Mouse (Mus musculus) cortical plate, adult 2 months (tissue): ENCODE data around the gene Ctsll3.

Source experiments
- CTCF ChIP-seq: fragments of 200-500 bp; IDR thresholded peaks from 2 replicates; pipeline ENCODE4 v1.5.1; 2011; ENCODE audit warnings: mild to moderate bottlenecking, control low read depth, low read length; ENCODE audit not compliant: insufficient read depth; ENCODE audit errors: extremely low read depth
- POLR2A ChIP-seq: fragments of 200-500 bp; IDR thresholded peaks from 2 replicates; pipeline ENCODE4 v1.6.1; 2011; ENCODE audit warnings: mild to moderate bottlenecking, low read length, control low read depth; ENCODE audit not compliant: insufficient read depth; ENCODE audit errors: extremely low read depth

DNA sequence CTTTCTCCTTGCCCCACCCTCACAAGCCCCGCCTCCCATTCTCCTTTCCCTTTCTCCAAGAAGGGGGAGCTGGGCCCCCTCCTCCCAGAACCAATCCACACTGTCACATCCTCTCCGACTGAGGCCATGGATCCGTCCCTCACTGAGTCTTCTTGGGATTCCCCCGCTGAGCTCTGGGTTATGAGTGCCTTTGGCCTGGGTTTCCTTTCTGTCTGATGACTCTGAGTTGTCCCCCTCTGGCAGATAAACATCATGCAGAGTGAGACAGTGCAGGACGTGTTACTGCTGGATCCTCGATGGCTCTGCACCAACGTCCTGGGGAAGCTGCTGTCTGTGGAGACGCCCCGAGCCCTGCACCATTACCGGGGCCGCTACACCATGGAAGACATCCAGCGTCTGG, 42.3 kb downstream of the Ctsll3 start:
- TF ChIP-seq POLR2A (no peak), CTCF (no peak)
